Mouse (Mus musculus) intestine, embryonic 15.5 days (tissue): ENCODE measurements at regions not wholly inside any gene's neighbourhood (a gene's known extent, or its start where the extent isn't known, plus 50 kb on each side); places are given as distances from the start of the nearest gene placed in this dataset.

Source experiments
- ATAC-seq: fragments of 200-750 bp; cut with Nextera tagmentation; 2 replicates; pipeline ENCODE4 v1.8.0; 2017; ENCODE audit warnings: moderate TSS enrichment, moderate library complexity
- H3K27ac ChIP-seq: fragments of 300-500 bp; sonication (generic); 2 replicates; pipeline ENCODE4 v1.5.1; 2015; ENCODE audit warnings: mild to moderate bottlenecking, inconsistent platforms
- H3K27me3 ChIP-seq: fragments of 300-500 bp; sonication (generic); replicated peaks from 2 replicates; pipeline ENCODE4 v1.6.1; 2015; ENCODE audit warnings: inconsistent platforms
- H3K36me3 ChIP-seq: fragments of 300-500 bp; sonication (generic); 2 replicates; pipeline ENCODE4 v1.6.1; 2015; ENCODE audit warnings: inconsistent platforms
- H3K4me1 ChIP-seq: fragments of 300-500 bp; sonication (generic); replicated peaks from 2 replicates; pipeline ENCODE4 v1.6.1; 2015; ENCODE audit warnings: inconsistent platforms
- H3K4me2 ChIP-seq: fragments of 300-500 bp; sonication (generic); replicated peaks from 2 replicates; pipeline ENCODE4 v1.6.1; 2015; ENCODE audit warnings: mild to moderate bottlenecking, inconsistent platforms
- H3K4me3 ChIP-seq: fragments of 300-500 bp; sonication (generic); replicated peaks from 2 replicates; pipeline ENCODE4 v1.5.1; 2015; ENCODE audit warnings: inconsistent platforms
- H3K9ac ChIP-seq: fragments of 300-500 bp; sonication (generic); 2 replicates; pipeline ENCODE4 v1.6.1; 2015; ENCODE audit warnings: inconsistent platforms
- H3K9me3 ChIP-seq: fragments of 300-500 bp; sonication (generic); 2 replicates; pipeline ENCODE4 v1.6.1; 2016; ENCODE audit warnings: inconsistent platforms
- WGBS: fragments of 180-500 bp; shearing (Covaris S2); methylation state at CpG from one replicate; pipeline ENCODE4 v1.1.7; 2015; 5-methylcytosine and 5-hydroxymethylcytosine counted together

DNA sequence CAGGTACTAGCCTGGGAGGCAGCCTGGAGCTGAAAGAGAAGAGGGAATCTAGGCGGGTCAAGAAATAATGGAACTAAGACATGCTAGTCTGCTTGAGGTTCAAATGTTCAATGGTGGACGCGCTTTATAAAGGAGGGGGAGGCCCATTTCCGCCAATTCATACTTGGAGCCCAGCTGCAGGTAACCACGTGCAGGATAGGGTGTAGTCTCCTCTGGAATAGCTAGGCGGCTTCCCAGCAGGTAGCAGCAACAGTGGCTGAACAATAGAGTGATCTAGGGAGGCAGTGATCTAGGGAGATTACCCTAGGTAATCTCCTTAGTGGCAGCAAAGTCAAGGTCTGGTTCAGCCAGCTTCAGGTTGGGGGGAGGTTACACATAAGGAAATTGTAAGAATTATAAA lies 134.6 kb downstream of the Sh2d4b start:
- Histone ChIP-seq H3K27me3 (no peaks in the 10 kb centered on the region), H3K4me2 (no peak overlapping the region), H3K9ac (no peak overlapping the region), H3K4me1 (no peaks in the 10 kb centered on the region), H3K4me3 (no peak overlapping the region), H3K36me3 (no peaks in the 10 kb centered on the region), H3K9me3 (no peaks in the 10 kb centered on the region), H3K27ac (no peak overlapping the region)
- 58% methylated on average over 6 of the region's 6 CpGs for WGBS
- ATAC-seq, result no peak

DNA sequence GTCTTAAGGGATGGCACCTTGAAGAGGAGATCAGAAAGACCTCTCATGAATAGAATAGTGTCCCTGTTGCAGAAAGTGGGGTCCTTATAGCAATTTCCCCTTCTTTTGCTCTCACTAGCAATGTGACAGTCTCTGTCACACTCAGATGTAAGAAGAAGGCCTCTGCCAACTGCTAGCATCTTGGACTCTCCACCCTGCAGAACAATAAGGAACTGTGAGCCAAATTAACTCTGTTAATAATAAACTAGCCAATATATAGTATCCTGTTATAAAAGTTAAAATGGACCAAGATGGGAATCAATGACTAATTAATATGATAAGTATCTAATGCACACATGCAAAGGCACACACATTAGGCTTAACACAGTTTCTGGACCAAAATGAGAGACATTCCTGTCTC lies 152.5 kb downstream of the Sh2d4b start:
- H3K27ac ChIP-seq, result no peak overlapping the region
- no peaks in the 10 kb centered on the region for H3K4me1 ChIP-seq
- H3K9ac ChIP-seq, result no peak overlapping the region
- ATAC-seq, result peak; percentile 67
- no peaks in the 10 kb centered on the region for H3K36me3 ChIP-seq
- no peak overlapping the region for H3K4me3 ChIP-seq
- H3K27me3 ChIP-seq, result no peaks in the 10 kb centered on the region
- H3K9me3 ChIP-seq, result no peaks in the 10 kb centered on the region
- no peak overlapping the region for H3K4me2 ChIP-seq

- Histone ChIP-seq H3K9me3 (no peaks in the 10 kb centered on the region), H3K4me1 (no peaks in the 10 kb centered on the region), H3K36me3 (no peaks in the 10 kb centered on the region), H3K27ac (no peak overlapping the region), H3K27me3 (no peaks in the 10 kb centered on the region), H3K9ac (no peak overlapping the region), H3K4me2 (no peak overlapping the region), H3K4me3 (no peak overlapping the region)
- WGBS, result 57% methylated on average over 2 of the region's 2 CpGs
- ATAC-seq, result no peak
Measured at GRCm38 (mm10) chr14:40731861-40732260, 161.2 kb downstream of the Sh2d4b start.

GRCm38 (mm10) chr14:40708981-40709531 lies 184.0 kb downstream of the Sh2d4b start:
- no peak overlapping the region for H3K4me2 ChIP-seq
- ATAC-seq, result no peak
- H3K4me1 ChIP-seq, result no peaks in the 10 kb centered on the region
- H3K9ac ChIP-seq, result no peak overlapping the region
- H3K4me3 ChIP-seq, result no peak overlapping the region
- H3K9me3 ChIP-seq, result no peaks in the 10 kb centered on the region
- H3K27ac ChIP-seq, result no peak overlapping the region
- no peaks in the 10 kb centered on the region for H3K27me3 ChIP-seq
- no peaks in the 10 kb centered on the region for H3K36me3 ChIP-seq
- 79% methylated on average over 4 of the region's 4 CpGs for WGBS

DNA sequence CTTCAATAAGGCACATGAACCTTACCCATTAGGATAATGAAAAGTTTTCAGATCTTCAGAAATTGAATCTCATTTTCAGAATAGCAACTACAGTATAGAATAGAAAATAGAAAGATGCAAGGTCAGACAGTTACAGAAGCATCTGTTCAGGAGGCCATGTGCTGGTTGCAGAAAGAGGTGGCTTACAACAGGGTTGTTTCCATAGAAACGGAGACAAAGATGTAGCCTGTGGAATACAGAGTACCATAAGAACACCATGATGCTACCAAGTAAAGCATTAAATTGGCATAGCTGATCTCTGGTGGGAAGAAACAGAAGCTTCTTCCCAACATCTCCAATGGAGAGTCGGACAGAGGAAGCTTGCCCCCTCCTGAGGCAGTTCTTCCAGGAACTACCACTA lies 185.6 kb downstream of the Sh2d4b start:
- Histone ChIP-seq H3K9me3 (no peaks in the 10 kb centered on the region), H3K36me3 (no peaks in the 10 kb centered on the region), H3K4me2 (no peak overlapping the region), H3K9ac (no peak overlapping the region), H3K27me3 (no peaks in the 10 kb centered on the region), H3K27ac (no peak overlapping the region), H3K4me3 (no peak overlapping the region), H3K4me1 (no peaks in the 10 kb centered on the region)
- ATAC-seq, result no peak
- WGBS, result 76% methylated on average over 2 of the region's 2 CpGs

GRCm38 (mm10) chr14:40703451-40703850 lies 189.6 kb downstream of the Sh2d4b start:
- Histone ChIP-seq H3K27ac (no peak overlapping the region), H3K4me2 (no peak overlapping the region), H3K9ac (no peak overlapping the region), H3K36me3 (no peaks in the 10 kb centered on the region), H3K9me3 (no peaks in the 10 kb centered on the region), H3K27me3 (no peaks in the 10 kb centered on the region), H3K4me3 (no peak overlapping the region), H3K4me1 (no peaks in the 10 kb centered on the region)
- ATAC-seq, result no peak
- WGBS, result 54% methylated on average over 7 of the region's 7 CpGs

- H3K27me3 ChIP-seq, result no peaks in the 10 kb centered on the region
- H3K4me3 ChIP-seq, result no peak overlapping the region
- H3K9ac ChIP-seq, result no peak overlapping the region
- no peaks in the 10 kb centered on the region for H3K9me3 ChIP-seq
- H3K27ac ChIP-seq, result no peak overlapping the region
- no peak for ATAC-seq
- WGBS, result 42% methylated on average over 1 of the region's 1 CpGs
- no peaks in the 10 kb centered on the region for H3K4me1 ChIP-seq
- no peak overlapping the region for H3K4me2 ChIP-seq
- no peaks in the 10 kb centered on the region for H3K36me3 ChIP-seq
Measured at GRCm38 (mm10) chr14:40681711-40682110, 211.4 kb downstream of the Sh2d4b start.

DNA sequence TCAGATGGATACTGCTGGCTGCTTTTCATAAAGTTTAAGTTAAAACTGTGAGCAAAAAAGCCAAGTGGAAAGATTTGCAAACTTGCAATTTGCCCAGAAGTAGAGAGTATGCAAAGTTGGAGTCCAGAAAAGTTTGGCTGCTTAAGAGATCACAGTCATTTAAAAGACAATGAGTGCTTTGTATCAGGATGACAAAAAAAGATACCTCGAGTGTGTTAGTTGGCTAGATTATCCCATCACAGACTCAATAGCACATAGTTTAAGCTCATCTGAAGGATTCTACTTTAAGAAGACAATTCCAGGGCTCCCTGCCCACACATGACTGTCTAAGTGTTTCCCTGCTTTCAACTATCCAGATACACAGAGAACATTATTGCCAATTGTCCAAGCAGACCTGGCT lies 239.5 kb downstream of the Sh2d4b start:
- Histone ChIP-seq H3K9me3 (no peaks in the 10 kb centered on the region), H3K4me2 (no peak overlapping the region), H3K9ac (no peak overlapping the region), H3K4me3 (no peak overlapping the region), H3K36me3 (no peaks in the 10 kb centered on the region), H3K27me3 (no peaks in the 10 kb centered on the region), H3K27ac (no peak overlapping the region), H3K4me1 (no peaks in the 10 kb centered on the region)
- no peak for ATAC-seq
- WGBS, result 63% methylated on average over 1 of the region's 1 CpGs
